Mouse (Mus musculus) spleen, adult 2 months (tissue): ENCODE data around the gene Tmem260. TPM values are rescaled to one million over a fixed set of nuclear protein-coding genes. Genes with fewer than 3 reads are reported as not detected.

Experiments
- DNase-seq, 2 experiments: peaks; one replicate each; pipeline versions ENCODE4 v3.0.0 to v3.0.0-alpha.2; 2012 to 2021; ENCODE audit warnings: low spot score in 2 of 2, low read depth in 1 of 2
- H3K27ac ChIP-seq: fragments of 200-500 bp; 2 replicates; pipeline ENCODE4 v1.5.1; 2012; ENCODE audit warnings: low read length, inconsistent platforms; ENCODE audit not compliant: insufficient read depth
- H3K27me3 ChIP-seq: fragments of 200-500 bp; 2 replicates; pipeline ENCODE4 v1.6.1; 2012; ENCODE audit warnings: mild to moderate bottlenecking, moderate library complexity, low read length, inconsistent platforms; ENCODE audit not compliant: control insufficient read depth, insufficient read depth
- H3K36me3 ChIP-seq: fragments of 200-500 bp; 2 replicates; pipeline ENCODE4 v1.6.1; 2012; ENCODE audit warnings: mild to moderate bottlenecking, low read length, inconsistent platforms; ENCODE audit not compliant: control insufficient read depth, insufficient read depth
- H3K4me1 ChIP-seq: fragments of 200-500 bp; 2 replicates; pipeline ENCODE4 v1.6.1; 2011; ENCODE audit warnings: inconsistent platforms; ENCODE audit not compliant: control insufficient read depth, insufficient read depth, insufficient read length
- H3K4me3 ChIP-seq: fragments of 200-500 bp; 2 replicates; pipeline ENCODE4 v1.5.1; 2011; ENCODE audit warnings: mild to moderate bottlenecking, inconsistent platforms; ENCODE audit not compliant: insufficient read depth, insufficient read length; ENCODE audit errors: extremely low read depth
- CTCF ChIP-seq: fragments of 200-500 bp; IDR thresholded peaks from 2 replicates; pipeline ENCODE4 v1.5.1; 2011; ENCODE audit warnings: mild to moderate bottlenecking, inconsistent platforms; ENCODE audit not compliant: insufficient read depth, insufficient read length, insufficient replicate concordance; ENCODE audit errors: extremely low read depth
- POLR2A ChIP-seq: fragments of 200-500 bp; IDR thresholded peaks from 2 replicates; pipeline ENCODE4 v1.6.1; 2011; ENCODE audit warnings: low read depth, low read length, inconsistent platforms
- WGBS: fragments of 180-500 bp; shearing (Covaris S2); methylation state at CpG from one replicate; pipeline ENCODE4 v1.1.7; 2018; 5-methylcytosine and 5-hydroxymethylcytosine counted together
- polyA plus RNA-seq: library from polyadenylated mRNA; depleted of rRNA; stranded (reverse); fragments of >200 nt; gene quantifications from 2 replicates; pipeline ENCODE4 v1.2.3, GENCODE M21; 2012

The Tmem260 gene
- polyA plus RNA-seq, 1 experiment, result 8.3 TPM

- DNase-seq, result no peak
- H3K27ac ChIP-seq, result no peak overlapping the region
- no peaks in the 10 kb centered on the region for H3K27me3 ChIP-seq
- H3K4me3 ChIP-seq, result no peak overlapping the region
- no peaks in the 10 kb centered on the region for H3K4me1 ChIP-seq
- TF ChIP-seq CTCF (no peak), POLR2A (no peak)
- H3K36me3 ChIP-seq, result no peaks in the 10 kb centered on the region
- 31% methylated on average over 7 of the region's 7 CpGs for WGBS
These were observed 23.0 kb upstream of the Tmem260 start for GRCm38 (mm10) chr14:48422901-48423300.

GRCm38 (mm10) chr14:48431978-48432377, 13.9 kb upstream of the Tmem260 start:
- Histone ChIP-seq H3K36me3 (no peaks in the 10 kb centered on the region), H3K27ac (no peak overlapping the region), H3K4me3 (no peak overlapping the region), H3K4me1 (no peaks in the 10 kb centered on the region), H3K27me3 (no peaks in the 10 kb centered on the region)
- no peak for DNase-seq
- 85% methylated on average over 2 of the region's 2 CpGs for WGBS
- TF ChIP-seq CTCF (no peak), POLR2A (no peak)

GRCm38 (mm10) chr14:48443796-48444195, 2.1 kb upstream of the Tmem260 start:
- TF ChIP-seq CTCF (no peak), POLR2A (no peak)
- H3K36me3 ChIP-seq, result no peaks in the 10 kb centered on the region
- WGBS, result 71% methylated on average over 3 of the region's 3 CpGs
- no peak overlapping the region for H3K27ac ChIP-seq
- no peaks in the 10 kb centered on the region for H3K27me3 ChIP-seq
- H3K4me1 ChIP-seq, result peaks cover 4% of the 10 kb centered on the region
- H3K4me3 ChIP-seq, result no peak overlapping the region
- peak in 1 of 2 experiments; percentile 8 for DNase-seq

- DNase-seq, result no peak
- peaks cover 4% of the 10 kb centered on the region for H3K4me1 ChIP-seq
- H3K27me3 ChIP-seq, result no peaks in the 10 kb centered on the region
- TF ChIP-seq POLR2A (no peak), CTCF (no peak)
- no peak overlapping the region for H3K27ac ChIP-seq
- H3K36me3 ChIP-seq, result peaks cover 7% of the 10 kb centered on the region; the same call in 1 of the 2 replicates
- H3K4me3 ChIP-seq, result no peak overlapping the region
- 96% methylated on average over 18 of the region's 18 CpGs for WGBS
These were observed 6.1 kb downstream of the Tmem260 start for GRCm38 (mm10) chr14:48451966-48452407.

GRCm38 (mm10) chr14:48453411-48453810, 7.5 kb downstream of the Tmem260 start:
- TF ChIP-seq POLR2A, result no peak
- TF ChIP-seq CTCF, result no peak

GRCm38 (mm10) chr14:48456305-48457092, 10.6 kb downstream of the Tmem260 start:
- H3K27ac ChIP-seq, result no peak overlapping the region
- peaks cover 7% of the 10 kb centered on the region; the same call in 1 of the 2 replicates for H3K36me3 ChIP-seq
- no peak for DNase-seq
- TF ChIP-seq POLR2A (no peak), CTCF (no peak)
- H3K27me3 ChIP-seq, result no peaks in the 10 kb centered on the region
- H3K4me1 ChIP-seq, result no peaks in the 10 kb centered on the region
- H3K4me3 ChIP-seq, result no peak overlapping the region
- WGBS, result 96% methylated on average over 12 of the region's 12 CpGs

More at GRCm38 (mm10) chr14:48453411-48453810, 7.5 kb downstream of the Tmem260 start:
- Histone ChIP-seq H3K27me3 (no peaks in the 10 kb centered on the region), H3K4me1 (no peaks in the 10 kb centered on the region), H3K4me3 (no peak overlapping the region), H3K36me3 (peaks cover 7% of the 10 kb centered on the region; the same call in 1 of the 2 replicates), H3K27ac (no peak overlapping the region)
- WGBS, result 58% methylated on average over 5 of the region's 5 CpGs
- no peak for DNase-seq
